Mouse (Mus musculus): ENCODE data around the gene 4933406M09Rik.

- no peak for TF ChIP-seq CTCF (IDR thresholded peaks at IDR 0.05; ENCODE audit: low read depth)
- no peak for TF ChIP-seq EP300 (optimal IDR thresholded peaks at IDR 0.05)
Measured at GRCm38 (mm10) chr1:134385176-134385575, 564 bp upstream of the 4933406M09Rik start.

Data from stomach, postnatal 0 days (tissue).